Mouse (Mus musculus) bone marrow macrophage, adult 2 months (primary cell): ENCODE data around the gene 1810065E05Rik.

Source experiments
- CTCF ChIP-seq: IDR thresholded peaks from 2 replicates; pipeline ENCODE4 v1.5.1; 2012; ENCODE audit warnings: low read depth, mild to moderate bottlenecking, low read length, moderate library complexity
- POLR2A ChIP-seq: IDR thresholded peaks from 2 replicates; pipeline ENCODE4 v1.6.1; 2012; ENCODE audit warnings: mild to moderate bottlenecking, low read depth, low read length, borderline replicate concordance

DNA sequence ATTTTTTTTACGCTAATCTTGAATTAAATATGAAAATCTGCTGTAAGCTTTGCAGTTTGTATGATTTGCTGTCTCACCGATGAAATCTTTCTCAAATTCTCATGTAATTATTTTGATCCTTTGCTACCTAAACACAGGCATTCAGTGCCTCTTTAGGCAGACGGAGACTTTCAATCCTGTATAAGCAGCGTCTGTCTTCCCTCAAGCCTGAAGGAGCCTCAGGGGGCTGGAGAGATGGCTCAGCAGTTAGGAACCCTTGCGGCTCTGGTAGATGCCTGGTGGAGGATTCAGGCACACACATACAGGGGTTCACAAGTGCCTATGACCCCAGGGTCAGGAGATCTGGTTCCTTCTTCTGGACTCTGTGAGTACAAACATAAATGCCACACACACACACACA, 20.3 kb upstream of the 1810065E05Rik start:
- TF ChIP-seq CTCF (no peak), POLR2A (no peak)
